Mouse (Mus musculus): Measurements from ENCODE around the gene Cpsf4l.

DNA sequence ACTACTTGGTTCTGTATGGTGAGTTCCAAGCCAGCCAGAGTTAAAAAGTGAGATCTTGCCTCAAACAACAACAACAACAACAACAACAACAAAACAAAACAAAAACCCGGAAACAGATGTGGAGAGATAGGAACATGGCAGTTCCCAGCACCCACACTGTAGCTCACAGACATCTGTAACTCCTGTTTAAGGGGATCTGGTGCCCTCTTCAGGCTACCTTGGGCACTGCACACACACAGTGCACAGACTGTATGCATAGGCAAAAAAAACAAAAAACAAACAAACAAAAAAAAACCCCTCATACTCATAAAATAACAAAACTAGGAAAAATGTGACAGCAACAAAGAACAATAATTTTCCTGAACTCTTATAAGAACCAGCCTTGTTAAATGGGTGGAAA is 33.2 kb upstream of the Cpsf4l start:
- no peak for TF ChIP-seq CTCF (IDR thresholded peaks at IDR 0.05; ENCODE audit: extremely low read depth, insufficient read depth, low read length)
- no peak for TF ChIP-seq POLR2A (IDR thresholded peaks at IDR 0.05; ENCODE audit: extremely low read depth, insufficient read depth, low read length)

All from cortical plate, adult 2 months (tissue).